Mouse (Mus musculus): ENCODE results near the gene Igflr1. TPM values are rescaled to one million over a fixed set of nuclear protein-coding genes. Genes with fewer than 3 reads are reported as not detected.

The Igflr1 gene
- polyA plus RNA-seq, 1 experiment from 2014 or later, result 6.4 TPM

GRCm38 (mm10) chr7:30613529-30614112 lies 48.4 kb downstream of the Igflr1 start:
- no peak overlapping the region for H3K27ac ChIP-seq (ENCODE audit: low read length)
- H3K9ac ChIP-seq (ENCODE audit: low read length), result no peak overlapping the region
- ATAC-seq (ENCODE audit: low read depth), result peak; percentile 67; the same call in 1 of the 2 replicates
- H3K4me3 ChIP-seq (ENCODE audit: low read length), result no peak overlapping the region
- H3K36me3 ChIP-seq (ENCODE audit: control insufficient read depth, insufficient read depth, low read length), result peaks cover 14% of the 10 kb centered on the region
- H3K9me3 ChIP-seq (ENCODE audit: control insufficient read depth, low read length), result no peaks in the 10 kb centered on the region
- H3K27me3 ChIP-seq (ENCODE audit: control insufficient read depth, insufficient read depth, low read depth, low read length), result no peaks in the 10 kb centered on the region
- no peaks in the 10 kb centered on the region for H3K4me1 ChIP-seq (replicated peaks; ENCODE audit: control insufficient read depth, insufficient read depth, low read length)
- H3K4me2 ChIP-seq (ENCODE audit: low read depth, low read length), result no peak overlapping the region
- WGBS, result 18% methylated on average over 14 of the region's 14 CpGs

- ATAC-seq (ENCODE audit: low read depth), result no peak
- 59% methylated on average over 2 of the region's 2 CpGs for WGBS
- H3K4me2 ChIP-seq (ENCODE audit: low read depth, low read length), result no peak overlapping the region
Measured at GRCm38 (mm10) chr7:30614454-30614853, 49.2 kb downstream of the Igflr1 start.

GRCm38 (mm10) chr7:30615049-30615760 lies 50.0 kb downstream of the Igflr1 start:
- peak; percentile 41; the same call in 1 of the 2 replicates for ATAC-seq (ENCODE audit: low read depth)
- Histone ChIP-seq H3K9me3 (ENCODE audit: control insufficient read depth, low read length) (no peaks in the 10 kb centered on the region), H3K4me3 (ENCODE audit: low read length) (no peak overlapping the region), H3K4me2 (ENCODE audit: low read depth, low read length) (no peak overlapping the region), H3K36me3 (ENCODE audit: control insufficient read depth, insufficient read depth, low read length) (peaks cover 21% of the 10 kb centered on the region), H3K4me1 (replicated peaks; ENCODE audit: control insufficient read depth, insufficient read depth, low read length) (no peaks in the 10 kb centered on the region), H3K9ac (ENCODE audit: low read length) (no peak overlapping the region), H3K27me3 (ENCODE audit: control insufficient read depth, insufficient read depth, low read depth, low read length) (no peaks in the 10 kb centered on the region), H3K27ac (ENCODE audit: low read length) (no peak overlapping the region)
- WGBS, result 50% methylated on average over 5 of the region's 5 CpGs

More at GRCm38 (mm10) chr7:30614454-30614853, 49.2 kb downstream of the Igflr1 start:
- peaks cover 19% of the 10 kb centered on the region for H3K36me3 ChIP-seq (ENCODE audit: control insufficient read depth, insufficient read depth, low read length)
- no peaks in the 10 kb centered on the region for H3K27me3 ChIP-seq (ENCODE audit: control insufficient read depth, insufficient read depth, low read depth, low read length)
- no peak overlapping the region for H3K27ac ChIP-seq (ENCODE audit: low read length)
- no peaks in the 10 kb centered on the region for H3K4me1 ChIP-seq (replicated peaks; ENCODE audit: control insufficient read depth, insufficient read depth, low read length)
- no peaks in the 10 kb centered on the region for H3K9me3 ChIP-seq (ENCODE audit: control insufficient read depth, low read length)
- no peak overlapping the region for H3K4me3 ChIP-seq (ENCODE audit: low read length)
- no peak overlapping the region for H3K9ac ChIP-seq (ENCODE audit: low read length)

Small RNA genes lying within 50 kb of the gene (microRNA-seq; reads per million reads assigned to microRNA genes)
- gene Gm38670, result 1.8 reads per million
- gene Mir3569, result not detected

Other genes with a start within 250 kb of the Igflr1 start
- gene E130208F15Rik, start 243.7 kb upstream of the Igflr1 start, polyA plus RNA-seq (2015; fragmentation: Nextera tagmentation; extraction: Ambion mirVana), result 0.38 TPM in 1 of 2 replicates, not detected in the other
- 14.5 and 15.8 TPM in 2 replicates for gene Sdhaf1, start 241.5 kb upstream of the Igflr1 start, polyA plus RNA-seq (2015; fragmentation: Nextera tagmentation; extraction: Ambion mirVana)
- gene Lrfn3, start 202.7 kb upstream of the Igflr1 start, polyA plus RNA-seq (2015; fragmentation: Nextera tagmentation; extraction: Ambion mirVana), result 3.5 and 3.9 TPM in 2 replicates
- 53.5 and 63.9 TPM in 2 replicates for gene Tyrobp, start 151.7 kb upstream of the Igflr1 start, polyA plus RNA-seq (2015; fragmentation: Nextera tagmentation; extraction: Ambion mirVana)
- 2.0 and 2.6 TPM in 2 replicates for gene Hcst, start 145.6 kb upstream of the Igflr1 start, polyA plus RNA-seq (2015; fragmentation: Nextera tagmentation; extraction: Ambion mirVana)
- gene Nfkbid, start 143.7 kb upstream of the Igflr1 start, polyA plus RNA-seq (2015; fragmentation: Nextera tagmentation; extraction: Ambion mirVana), result 1.9 and 2.0 TPM in 2 replicates
- 20.4 and 22.3 TPM in 2 replicates for gene Aplp1, start 119.9 kb upstream of the Igflr1 start, polyA plus RNA-seq (2015; fragmentation: Nextera tagmentation; extraction: Ambion mirVana)
- not detected in 2 replicates for gene Kirrel2, start 107.7 kb upstream of the Igflr1 start, polyA plus RNA-seq (2015; fragmentation: Nextera tagmentation; extraction: Ambion mirVana)
- gene Nphs1, start 107.1 kb upstream of the Igflr1 start, polyA plus RNA-seq (2015; fragmentation: Nextera tagmentation; extraction: Ambion mirVana), result not detected in 2 replicates
- 0.41 and 2.4 TPM in 2 replicates for gene Prodh2, start 71.8 kb upstream of the Igflr1 start, polyA plus RNA-seq (2015; fragmentation: Nextera tagmentation; extraction: Ambion mirVana)
- gene Arhgap33, start 30.4 kb upstream of the Igflr1 start, polyA plus RNA-seq (2015; fragmentation: Nextera tagmentation; extraction: Ambion mirVana), result 7.6 and 7.8 TPM in 2 replicates
- 32.0 and 34.0 TPM in 2 replicates for gene Hspb6, start 13.2 kb upstream of the Igflr1 start, polyA plus RNA-seq (2015; fragmentation: Nextera tagmentation; extraction: Ambion mirVana)
- 12.9 and 14.9 TPM in 2 replicates for gene Proser3, start 13.1 kb upstream of the Igflr1 start, polyA plus RNA-seq (2015; fragmentation: Nextera tagmentation; extraction: Ambion mirVana)
- gene Lin37, start 5.6 kb upstream of the Igflr1 start, polyA plus RNA-seq (2015; fragmentation: Nextera tagmentation; extraction: Ambion mirVana), result 38.1 and 46.1 TPM in 2 replicates
- 95.5 and 96.3 TPM in 2 replicates for gene U2af1l4, start 2.1 kb upstream of the Igflr1 start, polyA plus RNA-seq (2015; fragmentation: Nextera tagmentation; extraction: Ambion mirVana)
- 14.3 and 18.2 TPM in 2 replicates for gene Gm49396, start 2.1 kb upstream of the Igflr1 start, polyA plus RNA-seq (2015; fragmentation: Nextera tagmentation; extraction: Ambion mirVana)
- 144 and 146 TPM in 2 replicates for gene Psenen, start 1.8 kb upstream of the Igflr1 start, polyA plus RNA-seq (2015; fragmentation: Nextera tagmentation; extraction: Ambion mirVana)
- gene Kmt2b, start 23.3 kb downstream of the Igflr1 start, polyA plus RNA-seq (2015; fragmentation: Nextera tagmentation; extraction: Ambion mirVana), result 8.7 and 10.0 TPM in 2 replicates
- 4.5 and 4.6 TPM in 2 replicates for gene Zbtb32, start 33.5 kb downstream of the Igflr1 start, polyA plus RNA-seq (2015; fragmentation: Nextera tagmentation; extraction: Ambion mirVana)
- 1.8 and 1.9 TPM in 2 replicates for gene Upk1a, start 47.4 kb downstream of the Igflr1 start, polyA plus RNA-seq (2015; fragmentation: Nextera tagmentation; extraction: Ambion mirVana)
- gene Cox6b1, start 60.7 kb downstream of the Igflr1 start, polyA plus RNA-seq (2015; fragmentation: Nextera tagmentation; extraction: Ambion mirVana), result 902 and 945 TPM in 2 replicates
- not detected in 2 replicates for gene Etv2, start 70.4 kb downstream of the Igflr1 start, polyA plus RNA-seq (2015; fragmentation: Nextera tagmentation; extraction: Ambion mirVana)
- gene Rbm42, start 84.9 kb downstream of the Igflr1 start, polyA plus RNA-seq (2015; fragmentation: Nextera tagmentation; extraction: Ambion mirVana), result 106 and 110 TPM in 2 replicates
- gene Haus5, start 99.6 kb downstream of the Igflr1 start, polyA plus RNA-seq (2015; fragmentation: Nextera tagmentation; extraction: Ambion mirVana), result 49.6 and 58.2 TPM in 2 replicates
- gene Pmis2, start 106.2 kb downstream of the Igflr1 start, polyA plus RNA-seq (2015; fragmentation: Nextera tagmentation; extraction: Ambion mirVana), result not detected in 2 replicates
- 0.75 and 1.4 TPM in 2 replicates for gene 2200002J24Rik, start 133.5 kb downstream of the Igflr1 start, polyA plus RNA-seq (2015; fragmentation: Nextera tagmentation; extraction: Ambion mirVana)
- gene Atp4a, start 146.8 kb downstream of the Igflr1 start, polyA plus RNA-seq (2015; fragmentation: Nextera tagmentation; extraction: Ambion mirVana), result 0.10 and 0.26 TPM in 2 replicates
- 148 and 160 TPM in 2 replicates for gene Tmem147, start 164.1 kb downstream of the Igflr1 start, polyA plus RNA-seq (2015; fragmentation: Nextera tagmentation; extraction: Ambion mirVana)
- gene Gapdhs, start 178.3 kb downstream of the Igflr1 start, polyA plus RNA-seq (2015; fragmentation: Nextera tagmentation; extraction: Ambion mirVana), result 0.45 and 0.58 TPM in 2 replicates
- gene Sbsn, start 186.0 kb downstream of the Igflr1 start, polyA plus RNA-seq (2015; fragmentation: Nextera tagmentation; extraction: Ambion mirVana), result 1.5 and 2.6 TPM in 2 replicates
- gene Dmkn, start 198.3 kb downstream of the Igflr1 start, polyA plus RNA-seq (2015; fragmentation: Nextera tagmentation; extraction: Ambion mirVana), result 12.6 and 21.0 TPM in 2 replicates
- gene Krtdap, start 222.5 kb downstream of the Igflr1 start, polyA plus RNA-seq (2015; fragmentation: Nextera tagmentation; extraction: Ambion mirVana), result 3.7 and 18.1 TPM in 2 replicates